Mouse (Mus musculus): ENCODE results near the gene Gm28845. TPM values are rescaled to one million over a fixed set of nuclear protein-coding genes. Genes with fewer than 3 reads are reported as not detected.

Gene Gm28845
- not detected for total RNA-seq (2021)
- long read RNA-seq, experiment 1 = 0 reads
- long read RNA-seq, experiment 2 = 0 reads

GRCm38 (mm10) chr1:65119438-65119837, at the start of gene Gm28845:
Gm28845 (minus strand) TSS chr1:65119558.
- no peak for DNase-seq

- DNase-seq = no peak
These were observed 48.1 kb upstream of the Gm28845 start for GRCm38 (mm10) chr1:65167496-65167895.

- no peak for DNase-seq
These were observed 42.9 kb upstream of the Gm28845 start for GRCm38 (mm10) chr1:65162210-65162609.

DNA sequence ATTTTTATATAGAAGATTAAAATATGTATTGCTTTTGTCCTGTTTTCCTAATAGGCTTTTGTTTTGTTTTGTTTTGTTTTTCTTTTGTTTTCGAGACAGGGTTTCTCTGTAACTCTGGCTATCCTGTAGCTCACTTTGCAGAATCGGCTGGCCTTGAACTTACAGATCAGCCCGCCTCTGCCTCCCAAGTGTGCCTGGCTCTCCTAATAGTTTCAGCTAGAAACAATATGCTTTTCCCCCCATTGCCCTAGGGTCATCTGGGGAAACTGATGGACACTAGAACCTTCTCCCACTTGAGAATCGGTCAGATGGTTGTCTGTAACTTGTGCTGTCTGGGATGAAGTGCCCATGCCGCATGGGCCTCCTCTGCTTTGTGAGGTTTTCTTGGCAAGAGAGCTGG, 36.8 kb upstream of the Gm28845 start:
- no peak for DNase-seq

GRCm38 (mm10) chr1:65154814-65155213, 35.5 kb upstream of the Gm28845 start:
- DNase-seq = no peak

DNA sequence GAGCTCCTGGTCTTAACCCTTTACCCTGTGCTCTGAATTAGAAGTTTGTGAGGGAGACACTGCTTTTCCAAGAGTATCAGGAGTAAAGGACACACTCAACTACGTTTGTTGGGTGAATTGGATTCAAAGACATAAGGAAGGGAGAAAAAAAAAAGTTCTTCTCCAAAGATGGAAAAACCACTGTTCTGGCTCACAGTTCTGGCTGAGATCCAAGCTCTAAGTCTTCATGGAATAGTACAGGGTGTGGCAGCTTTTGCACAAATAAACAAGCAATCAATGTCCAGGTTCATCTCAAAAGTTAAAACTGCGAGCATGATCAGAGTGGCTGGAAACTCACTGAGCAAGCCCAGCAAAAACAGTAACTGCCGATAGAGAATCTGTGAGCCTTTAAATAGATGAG, 28.6 kb upstream of the Gm28845 start:
- no peak for DNase-seq

- DNase-seq = no peak
These were observed 28.0 kb upstream of the Gm28845 start for GRCm38 (mm10) chr1:65147326-65147725.

- DNase-seq = no peak
These were observed 27.2 kb upstream of the Gm28845 start for GRCm38 (mm10) chr1:65146601-65147000.

- DNase-seq = no peak
These were observed 25.4 kb upstream of the Gm28845 start for GRCm38 (mm10) chr1:65144783-65145182.

DNA sequence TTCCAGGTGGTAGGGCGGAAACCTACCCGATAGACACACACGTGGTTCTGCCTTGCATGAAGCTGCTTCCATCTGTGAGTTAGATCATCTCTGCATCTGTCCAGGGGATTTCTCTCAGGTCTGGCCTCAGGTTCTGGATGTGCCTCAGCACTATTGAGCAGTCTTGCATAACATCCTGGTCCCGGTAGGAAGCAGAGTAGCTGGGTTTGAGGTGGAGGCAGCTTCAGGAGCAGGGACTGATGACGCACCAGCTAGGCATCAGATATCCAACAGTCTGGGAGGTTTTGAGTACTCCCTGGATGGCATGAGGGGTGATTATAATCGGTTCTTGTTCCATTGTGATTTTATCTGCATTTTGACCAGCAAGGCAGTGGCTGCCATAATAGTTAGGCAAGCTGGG, 18.2 kb upstream of the Gm28845 start:
- no peak for DNase-seq

DNA sequence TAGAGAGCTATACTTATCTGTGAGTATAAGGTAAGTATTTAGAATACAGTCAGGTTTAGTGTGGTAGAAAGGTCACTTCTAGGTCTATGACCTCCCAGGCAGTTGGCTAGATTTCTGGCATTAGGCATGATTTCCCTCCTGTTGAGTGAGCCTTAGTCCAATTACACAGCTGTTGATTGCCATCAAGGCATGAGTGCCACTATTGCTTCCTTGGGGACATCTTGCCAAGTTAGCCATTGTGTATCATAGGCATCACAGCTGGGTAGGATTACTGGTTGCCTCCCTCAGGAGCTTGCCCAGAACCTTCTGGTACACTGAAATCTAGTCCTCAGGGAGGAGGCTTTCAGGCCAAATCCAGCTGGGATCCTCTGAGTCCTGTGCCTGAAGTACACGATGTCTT, 13.5 kb upstream of the Gm28845 start:
- no peak for DNase-seq

- DNase-seq = no peak
These were observed 12.3 kb upstream of the Gm28845 start for GRCm38 (mm10) chr1:65131671-65132070.

DNA sequence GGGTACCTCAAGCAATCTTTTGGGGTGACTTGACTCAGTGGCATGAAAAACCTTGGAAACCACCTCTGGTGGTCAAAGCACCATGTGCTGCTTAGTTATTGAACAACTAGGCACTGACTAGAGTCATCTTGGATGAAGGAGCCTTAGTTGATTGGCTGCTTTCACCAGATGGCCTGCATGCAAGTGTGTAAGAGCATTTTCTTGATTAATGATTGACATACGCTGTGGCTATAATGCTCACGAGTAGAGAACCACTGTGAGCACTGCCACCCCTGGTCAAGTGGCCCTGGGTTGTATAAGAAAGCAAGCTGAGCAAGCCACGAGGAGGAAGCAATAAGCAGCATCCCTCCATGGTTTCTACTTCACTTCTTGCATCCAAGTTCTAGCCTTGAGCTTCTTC, 10.9 kb upstream of the Gm28845 start:
- no peak for DNase-seq

DNA sequence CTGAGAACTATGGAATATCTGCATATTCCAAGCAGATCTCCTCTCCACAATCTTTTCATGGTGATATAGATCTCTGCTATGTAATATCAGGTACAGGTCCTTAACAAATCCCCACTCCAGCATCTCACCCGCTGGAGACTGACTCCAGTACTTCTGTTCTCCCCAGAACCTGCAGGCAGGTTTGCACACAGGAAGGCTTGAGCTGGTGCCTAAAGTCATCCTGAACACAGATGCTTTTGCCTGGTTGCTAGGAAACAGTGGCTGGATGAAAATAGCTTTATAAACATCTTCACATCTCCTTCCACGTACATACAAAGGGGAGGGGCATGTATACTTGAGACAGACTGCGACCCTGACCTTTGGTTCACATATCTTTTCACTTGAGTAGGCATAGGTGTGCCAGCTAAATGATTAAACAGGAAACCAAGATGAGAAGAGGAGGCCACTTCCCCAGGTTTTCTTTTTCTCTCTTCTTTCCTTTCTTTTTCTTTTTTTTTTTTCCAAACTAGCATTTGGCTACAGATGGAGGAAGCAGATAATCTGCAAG, 10.3 kb upstream of the Gm28845 start:
- DNase-seq = no peak

DNA sequence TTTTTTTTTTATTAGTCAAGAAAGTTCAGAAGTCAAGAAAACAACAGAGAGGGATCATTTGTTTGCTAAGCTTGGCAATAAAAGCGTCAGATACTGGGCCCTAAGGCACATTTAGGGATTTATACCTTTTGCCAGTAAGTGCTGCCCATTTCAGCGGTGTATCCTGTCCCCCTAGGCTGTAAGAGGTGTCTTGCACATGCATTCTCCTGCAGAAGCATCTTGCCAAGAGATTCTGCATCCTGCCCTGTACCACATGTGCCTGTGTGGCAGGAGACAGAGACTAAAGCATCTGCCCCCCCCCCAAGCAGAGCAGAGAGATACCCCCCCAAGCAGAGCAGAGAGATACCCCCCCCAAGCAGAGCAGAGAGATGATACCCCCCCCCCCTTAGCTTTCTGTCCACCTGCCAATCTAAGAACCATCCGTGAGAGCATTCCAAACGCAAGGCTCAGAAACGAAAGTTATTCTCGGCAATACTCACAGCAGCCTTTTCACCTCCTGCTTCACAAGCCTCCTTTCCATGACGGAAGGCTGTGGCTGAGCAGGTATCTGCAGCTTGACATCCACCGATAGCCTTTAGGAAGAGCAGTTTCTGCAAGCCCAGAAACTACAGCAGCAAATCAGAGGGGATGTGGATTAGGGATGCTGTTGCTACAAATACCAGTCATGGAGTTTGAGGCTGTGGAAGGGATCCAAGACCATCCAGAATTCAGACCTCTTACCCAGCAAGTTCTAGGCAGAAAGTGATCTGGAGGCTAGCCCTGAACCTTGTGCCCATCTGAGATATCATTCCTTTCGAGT, 3.4 kb upstream of the Gm28845 start, which contains the start of gene D630023F18Rik:
TSS of gene D630023F18Rik (minus strand) at position 641 of the 799 bp plus-strand sequence.
- no peak for DNase-seq

DNA sequence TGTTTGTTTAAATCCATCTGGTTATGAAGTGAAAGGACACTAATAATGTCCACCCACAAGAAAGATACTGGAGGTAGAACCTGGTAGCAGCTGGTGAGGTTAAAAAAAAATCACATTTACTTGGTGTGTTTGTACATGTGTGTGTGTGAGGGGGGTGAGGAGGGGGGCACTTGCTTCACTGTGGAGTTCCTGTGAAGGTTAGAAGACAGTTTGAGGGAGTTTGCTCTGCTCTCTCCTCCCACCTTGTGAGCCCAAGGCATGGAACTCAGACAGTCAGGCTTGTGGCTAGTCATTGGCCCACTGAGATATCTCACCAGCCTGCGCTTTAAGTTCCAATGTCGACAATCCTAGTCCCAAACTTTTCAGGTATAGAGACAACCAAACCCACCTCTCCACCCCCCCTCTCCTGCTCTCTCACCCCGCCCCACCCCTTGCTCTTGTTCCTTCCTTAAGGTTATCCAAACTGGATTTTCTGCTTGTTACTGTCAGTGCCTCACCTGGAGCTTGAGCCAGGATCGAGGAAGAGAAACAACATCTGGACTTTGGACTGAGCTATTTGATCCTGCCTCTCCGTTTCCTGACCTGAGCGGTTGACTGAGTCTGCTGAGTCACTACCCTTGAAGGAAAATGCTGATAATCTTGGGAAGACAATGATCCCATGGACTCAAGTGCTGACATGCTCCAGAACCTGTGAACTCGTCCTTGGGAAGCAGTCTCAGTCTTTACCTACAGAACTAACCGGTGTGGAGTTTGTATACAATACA, 1.0 kb downstream of the Gm28845 start:
- no peak for DNase-seq

DNA sequence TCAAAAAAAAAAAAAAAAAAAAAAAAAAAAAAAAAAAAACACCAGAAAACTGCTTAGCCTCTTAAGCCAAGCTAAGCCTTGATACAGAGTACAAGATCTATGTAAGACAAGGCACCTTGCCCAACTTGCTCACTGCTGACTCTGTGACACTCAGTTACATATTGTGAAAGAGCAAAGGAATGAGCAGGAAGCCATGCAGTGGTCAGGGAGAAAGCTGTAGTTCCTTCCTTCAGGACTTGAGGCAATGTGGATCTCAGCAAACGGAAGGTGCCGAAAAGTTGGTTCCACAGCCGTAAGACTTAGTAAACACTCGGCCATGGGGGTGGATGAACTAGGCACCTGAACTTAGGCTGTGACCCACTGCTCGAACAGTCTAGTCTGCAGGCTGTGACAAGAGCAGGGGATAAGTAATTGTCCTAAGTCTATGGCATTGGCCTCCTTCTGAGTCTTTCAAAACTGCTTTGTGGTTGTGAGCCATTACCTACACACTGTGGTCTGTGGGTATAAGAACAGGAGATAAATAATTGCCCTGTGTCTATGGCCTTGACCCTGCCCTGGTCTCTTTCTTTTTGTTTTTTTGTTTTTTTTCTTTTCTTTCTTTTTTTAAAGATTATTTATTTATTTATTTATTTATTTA, 5.7 kb downstream of the Gm28845 start:
- no peak for DNase-seq

- no peak for DNase-seq
These were observed 6.6 kb downstream of the Gm28845 start for GRCm38 (mm10) chr1:65112807-65113196.

- peak; percentile 67 for DNase-seq
These were observed 7.1 kb downstream of the Gm28845 start for GRCm38 (mm10) chr1:65112031-65112806.

- DNase-seq = no peak
These were observed 9.5 kb downstream of the Gm28845 start for GRCm38 (mm10) chr1:65109756-65110435.

DNA sequence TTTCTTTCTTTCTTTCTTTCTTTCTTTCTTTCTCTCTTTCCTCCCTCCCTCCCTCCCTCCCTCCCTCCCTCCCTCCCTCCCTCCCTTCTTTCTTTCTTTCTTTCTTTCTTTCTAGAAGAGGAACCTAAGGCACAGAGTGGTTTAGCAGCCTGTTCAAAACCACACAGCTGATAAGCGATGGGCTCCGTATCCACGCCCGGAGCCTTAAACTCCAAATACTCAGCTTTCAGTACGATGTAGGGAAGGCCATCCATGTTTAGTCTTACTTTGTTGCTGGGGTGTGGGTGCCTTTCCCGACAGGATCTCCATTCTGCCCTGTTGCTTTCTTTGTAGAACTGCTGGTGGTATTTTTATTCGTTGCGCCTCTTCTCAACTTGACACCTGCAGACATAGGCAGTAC, 10.2 kb downstream of the Gm28845 start:
- no peak for DNase-seq

Data from gastrocnemius, postnatal 10 days (tissue).